In genomic region chr4:114542136-114542535, GRCm38 (mm10) we compare ENCODE assay signal across 29 mouse cellular contexts.
A peak's percentile ranks its signal among the peaks of the same experiment; 100 is the strongest.
DNase-seq lines count a peak whose midpoint lies in the region; ATAC-seq lines count a peak whose summit lies in the region.
"Had no signal": no experiment of that assay in that cellular context is flagged by ENCODE, and none has a peak within 500 bp of the region (broad histone marks: within the 10 kb centered on the region; RNA-seq: fewer than 3 reads in every experiment).

No protein-coding gene starts in this region.

- no peak overlapping the region for H3K4me3 ChIP-seq in forebrain, embryonic 11.5 days (ENCODE audit: low read depth, low read length)
- H3K4me3 ChIP-seq in forebrain, embryonic 16.5 days (replicated peaks; ENCODE audit: low read length): no peak overlapping the region
- no peak overlapping the region for H3K4me3 ChIP-seq in embryonic facial prominence, embryonic 15.5 days (replicated peaks)
- H3K4me3 ChIP-seq in hindbrain, embryonic 14.5 days (replicated peaks; ENCODE audit: low read length): no peak overlapping the region
- H3K4me3 ChIP-seq: forebrain, embryonic 10.5 days; heart, embryonic 13.5 days; liver, embryonic 12.5 days; megakaryocyte, embryonic 14.5 days; midbrain, embryonic 13.5 days; neural tube, embryonic 13.5 days had no signal

- no peak overlapping the region for H3K4me2 ChIP-seq in forebrain, embryonic 11.5 days (ENCODE audit: low read depth, low read length, severe bottlenecking)
- H3K4me2 ChIP-seq in forebrain, embryonic 16.5 days (ENCODE audit: low read length): no peak overlapping the region
- no peak overlapping the region for H3K4me2 ChIP-seq in embryonic facial prominence, embryonic 15.5 days (replicated peaks)
- no peak overlapping the region for H3K4me2 ChIP-seq in hindbrain, embryonic 14.5 days (replicated peaks)
- H3K4me2 ChIP-seq: heart, embryonic 13.5 days; liver, embryonic 12.5 days; midbrain, embryonic 13.5 days; neural tube, embryonic 13.5 days had no signal

- no peaks in the 10 kb centered on the region for H3K36me3 ChIP-seq in forebrain, embryonic 11.5 days (ENCODE audit: control insufficient read depth, insufficient read depth, low read length)
- H3K36me3 ChIP-seq in forebrain, embryonic 16.5 days (ENCODE audit: control insufficient read depth, insufficient read depth): no peaks in the 10 kb centered on the region
- H3K36me3 ChIP-seq in embryonic facial prominence, embryonic 15.5 days: no peaks in the 10 kb centered on the region
- H3K36me3 ChIP-seq in hindbrain, embryonic 14.5 days (replicated peaks; ENCODE audit: control insufficient read depth, insufficient read depth): no peaks in the 10 kb centered on the region
- H3K36me3 ChIP-seq: forebrain, embryonic 10.5 days; G1E; heart, embryonic 13.5 days; liver, embryonic 12.5 days; midbrain, embryonic 13.5 days; neural tube, embryonic 13.5 days had no signal

- H3K9ac ChIP-seq in forebrain, embryonic 11.5 days (ENCODE audit: low read length): no peak overlapping the region
- H3K9ac ChIP-seq in forebrain, embryonic 16.5 days (replicated peaks; ENCODE audit: low read depth, low read length): no peak overlapping the region
- H3K9ac ChIP-seq in embryonic facial prominence, embryonic 15.5 days: no peak overlapping the region
- H3K9ac ChIP-seq in hindbrain, embryonic 14.5 days: no peak overlapping the region
- H3K9ac ChIP-seq: forebrain, postnatal 0 days; heart, embryonic 13.5 days; liver, embryonic 12.5 days; liver, postnatal 0 days; midbrain, embryonic 13.5 days; neural tube, embryonic 13.5 days had no signal

- no peaks in the 10 kb centered on the region for H3K9me3 ChIP-seq in forebrain, embryonic 11.5 days (ENCODE audit: control insufficient read depth, low read length)
- no peaks in the 10 kb centered on the region for H3K9me3 ChIP-seq in forebrain, embryonic 16.5 days (ENCODE audit: control insufficient read depth, low read length)
- H3K9me3 ChIP-seq in embryonic facial prominence, embryonic 15.5 days (replicated peaks): no peaks in the 10 kb centered on the region
- no peaks in the 10 kb centered on the region for H3K9me3 ChIP-seq in hindbrain, embryonic 14.5 days (ENCODE audit: control insufficient read depth, low read length)
- H3K9me3 ChIP-seq: forebrain, embryonic 10.5 days; heart, embryonic 13.5 days; liver, embryonic 12.5 days; megakaryocyte, embryonic 14.5 days; midbrain, embryonic 13.5 days; neural tube, embryonic 13.5 days had no signal

- WGBS in forebrain, embryonic 11.5 days: 70% methylated on average over 4 of the region's 4 CpGs
- 68% methylated on average over 4 of the region's 4 CpGs for WGBS in forebrain, embryonic 16.5 days
- WGBS in embryonic facial prominence, embryonic 15.5 days: 15% methylated on average over 4 of the region's 4 CpGs
- 68% methylated on average over 4 of the region's 4 CpGs for WGBS in hindbrain, embryonic 14.5 days

- H3K27ac ChIP-seq in forebrain, embryonic 11.5 days (ENCODE audit: low read depth, low read length): no peak overlapping the region
- no peak overlapping the region for H3K27ac ChIP-seq in forebrain, embryonic 16.5 days (ENCODE audit: low read length)
- H3K27ac ChIP-seq in embryonic facial prominence, embryonic 15.5 days (replicated peaks): no peak overlapping the region
- no peak overlapping the region for H3K27ac ChIP-seq in hindbrain, embryonic 14.5 days
- H3K27ac ChIP-seq: forebrain, embryonic 10.5 days; heart, embryonic 13.5 days; liver, embryonic 12.5 days; midbrain, embryonic 13.5 days; neural tube, embryonic 13.5 days had no signal

- peak; percentile 22 for DNase-seq in forebrain, embryonic 11.5 days (ENCODE audit: low spot score)
- peak; percentile 39 for DNase-seq in kidney, adult 8-10 months
- DNase-seq in kidney, adult 18-20 months: no peak
- peak; percentile 73 for DNase-seq in NIH3T3 (ENCODE audit: low read depth)
- DNase-seq in hindbrain, embryonic 14.5 days (ENCODE audit: low spot score): no peak
- DNase-seq in right cerebral cortex, postnatal 4 days: no peak
- DNase-seq: adrenal gland, adult 2 months; adrenal gland, postnatal 36 days; cerebellum, adult 18-20 months; cerebellum, postnatal 10 days; forebrain, postnatal 0 days; heart, postnatal 10 days; layer of hippocampus, postnatal 36 days; left cerebral cortex, postnatal 4 days; liver, postnatal 0 days; lung, postnatal 36 days; right cerebral cortex, postnatal 25 days; spleen, adult 18-20 months; thymus, adult 2 months had no signal

- H3K4me1 ChIP-seq in forebrain, embryonic 11.5 days (replicated peaks; ENCODE audit: control insufficient read depth, insufficient read depth, low read length): no peaks in the 10 kb centered on the region
- no peaks in the 10 kb centered on the region for H3K4me1 ChIP-seq in forebrain, embryonic 16.5 days (replicated peaks; ENCODE audit: control insufficient read depth, insufficient read depth, low read length)
- peaks cover 25% of the 10 kb centered on the region for H3K4me1 ChIP-seq in embryonic facial prominence, embryonic 15.5 days
- H3K4me1 ChIP-seq in hindbrain, embryonic 14.5 days (replicated peaks; ENCODE audit: control insufficient read depth, insufficient read depth, low read length): no peaks in the 10 kb centered on the region
- H3K4me1 ChIP-seq: heart, embryonic 13.5 days; liver, embryonic 12.5 days; megakaryocyte, embryonic 14.5 days; midbrain, embryonic 13.5 days; neural tube, embryonic 13.5 days had no signal

- H3K27me3 ChIP-seq in forebrain, embryonic 11.5 days (ENCODE audit: control insufficient read depth, insufficient read depth, low read length): no peaks in the 10 kb centered on the region
- H3K27me3 ChIP-seq in forebrain, embryonic 16.5 days (replicated peaks; ENCODE audit: control insufficient read depth, insufficient read depth, low read length): no peaks in the 10 kb centered on the region
- no peaks in the 10 kb centered on the region for H3K27me3 ChIP-seq in embryonic facial prominence, embryonic 15.5 days
- no peaks in the 10 kb centered on the region for H3K27me3 ChIP-seq in hindbrain, embryonic 14.5 days (ENCODE audit: control insufficient read depth, insufficient read depth, low read length)
- H3K27me3 ChIP-seq: liver, embryonic 12.5 days; megakaryocyte, embryonic 14.5 days; midbrain, embryonic 13.5 days; neural tube, embryonic 13.5 days had no signal

- ATAC-seq in forebrain, embryonic 11.5 days (replicated peaks; ENCODE audit: low FRiP score): no peak
- ATAC-seq in forebrain, embryonic 16.5 days: no peak
- peak; percentile 72 for ATAC-seq in embryonic facial prominence, embryonic 15.5 days (ENCODE audit: insufficient number of reproducible peaks, low FRiP score, low TSS enrichment, low read depth)
- no peak for ATAC-seq in hindbrain, embryonic 14.5 days (ENCODE audit: low FRiP score)
- ATAC-seq: forebrain, postnatal 0 days; hindbrain, embryonic 16.5 days; liver, embryonic 12.5 days; liver, postnatal 0 days; midbrain, embryonic 13.5 days had no signal

Comparison
In these comparisons a context has a peak if more than half of its experiments do, and no peak if none do; other contexts are left out.
1. DNase-seq: peak in forebrain, embryonic 11.5 days (single experiment), kidney, adult 8-10 months (2 of 2) and NIH3T3 (single experiment); none in kidney, adult 18-20 months (single experiment), hindbrain, embryonic 14.5 days (single experiment) and right cerebral cortex, postnatal 4 days (single experiment).